In the genomic region with DNA sequence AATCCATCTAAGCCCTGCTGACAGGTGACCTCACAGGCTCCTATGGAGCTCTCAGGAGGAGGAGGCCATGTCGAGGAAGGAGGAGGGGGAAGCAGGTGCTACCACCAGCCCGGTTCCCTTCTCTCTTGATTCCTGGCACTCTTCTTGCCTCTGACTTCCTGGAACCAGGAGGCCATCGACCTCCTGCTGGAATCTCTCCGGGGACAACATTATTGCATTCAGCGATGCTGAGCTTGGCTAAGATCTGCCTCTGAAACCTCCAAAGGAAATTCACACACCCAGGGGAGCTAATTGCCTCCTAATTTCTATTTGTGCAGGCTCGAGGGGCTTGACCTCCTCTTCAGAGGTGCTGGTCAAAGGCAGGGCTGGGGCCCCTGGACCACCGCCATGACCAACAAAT, we compare ENCODE assay signal across 20 mouse cellular contexts. TPM values are rescaled to one million over a fixed set of nuclear protein-coding genes. Genes with fewer than 3 reads are reported as not detected.
A peak's percentile ranks its signal among the peaks of the same experiment; 100 is the strongest.
DNase-seq lines count a peak whose midpoint lies in the region; ATAC-seq and TF ChIP-seq lines count a peak whose summit lies in the region.
"Had no signal": no experiment of that assay in that cellular context is flagged by ENCODE, and none has a peak within 500 bp of the region (broad histone marks: within the 10 kb centered on the region; RNA-seq: fewer than 3 reads in every experiment).

No protein-coding gene starts in this region.

- H3K27ac ChIP-seq in gastrocnemius, adult 2 months = peak overlapping the region; percentile 63
- H3K27ac ChIP-seq in heart, embryonic 14.5 days (replicated peaks in 1 of 2; ENCODE audit: control insufficient read depth in 1 of 2, insufficient read depth in 1 of 2, low read depth in 2 of 2, low read length in 2 of 2) = 0 out of 4 replicates have a peak overlapping the region, but pooled peaks of 1 of the 2 experiments have one; percentile 14
- H3K27ac ChIP-seq in liver, postnatal 0 days (ENCODE audit: low read depth) = peak overlapping the region; percentile 76
- no peak overlapping the region for H3K27ac ChIP-seq in liver, embryonic 12.5 days
- H3K27ac ChIP-seq: embryonic facial prominence, embryonic 15.5 days had no signal

- TF ChIP-seq EP300 in liver, postnatal 0 days (IDR thresholded peaks at IDR 0.05; ENCODE audit: low read depth) = no peak

- DNase-seq in gastrocnemius, adult 2 months = no peak
- DNase-seq in gastrocnemius, postnatal 10 days = no peak
- DNase-seq in heart, postnatal 25 days (ENCODE audit: low spot score) = no peak
- DNase-seq in liver, postnatal 0 days = no peak
- no peak for DNase-seq in right cerebral cortex, adult 18-20 months
- DNase-seq: cerebellum, adult 9-11 months; kidney, adult 18-20 months; lung, postnatal 14 days; right cerebral cortex, postnatal 4 days; thymus, adult 2 months had no signal

- no peak overlapping the region for H3K4me2 ChIP-seq in heart, embryonic 14.5 days (ENCODE audit: low read length)
- H3K4me2 ChIP-seq in liver, postnatal 0 days (ENCODE audit: low read depth, low read length) = no peak overlapping the region
- no peak overlapping the region for H3K4me2 ChIP-seq in liver, embryonic 12.5 days
- H3K4me2 ChIP-seq: embryonic facial prominence, embryonic 15.5 days had no signal

- no peak for TF ChIP-seq CTCF in gastrocnemius, adult 2 months (IDR thresholded peaks at IDR 0.05)
- TF ChIP-seq CTCF in liver, postnatal 0 days (IDR thresholded peaks at IDR 0.05; ENCODE audit: low read depth) = no peak

- H3K4me1 ChIP-seq in heart, embryonic 14.5 days (ENCODE audit: control insufficient read depth in 2 of 2, insufficient read depth in 2 of 2, low read length in 2 of 2) = peaks cover 20 to 50% of the 10 kb centered on the region in 2 experiments; a peak in 3 of 4 replicates
- H3K4me1 ChIP-seq in liver, postnatal 0 days (ENCODE audit: insufficient read depth) = peaks cover 35% of the 10 kb centered on the region
- peaks cover 6% of the 10 kb centered on the region; the same call in 1 of the 2 replicates for H3K4me1 ChIP-seq in liver, embryonic 12.5 days

- intact Hi-C loops in gastrocnemius, adult 2 months (cut with DNase I) = no loop called here
- intact Hi-C loops in heart, postnatal 25 days (cut with DNase I) = loop anchor here (2.0 kb wide), 1 partner anchor 42 kb away; no protein-coding TSS in a partner anchor

- H3K9me3 ChIP-seq in heart, embryonic 14.5 days (ENCODE audit: control insufficient read depth, low read length) = no peaks in the 10 kb centered on the region
- no peaks in the 10 kb centered on the region for H3K9me3 ChIP-seq in liver, postnatal 0 days (ENCODE audit: low read length)
- no peaks in the 10 kb centered on the region for H3K9me3 ChIP-seq in liver, embryonic 12.5 days (replicated peaks)
- H3K9me3 ChIP-seq: embryonic facial prominence, embryonic 15.5 days had no signal

- peaks cover 97% of the 10 kb centered on the region for H3K36me3 ChIP-seq in heart, embryonic 14.5 days (ENCODE audit: control insufficient read depth, insufficient read depth, low read length)
- no peaks in the 10 kb centered on the region for H3K36me3 ChIP-seq in liver, postnatal 0 days (replicated peaks; ENCODE audit: insufficient read depth, low read length)
- H3K36me3 ChIP-seq in liver, embryonic 12.5 days = no peaks in the 10 kb centered on the region
- H3K36me3 ChIP-seq: embryonic facial prominence, embryonic 15.5 days had no signal

- WGBS in heart, embryonic 14.5 days = 19% methylated on average over 7 of the region's 7 CpGs
- 39% methylated on average over 7 of the region's 7 CpGs for WGBS in liver, postnatal 0 days (ENCODE audit: insufficient replicate concordance)
- 41% methylated on average over 7 of the region's 7 CpGs for WGBS in liver, embryonic 12.5 days (ENCODE audit: insufficient replicate concordance)

- no peak for ATAC-seq in heart, embryonic 14.5 days (ENCODE audit: insufficient number of reproducible peaks, insufficient read depth, low FRiP score, low read depth)
- no peak for ATAC-seq in liver, postnatal 0 days
- no peak for ATAC-seq in liver, embryonic 12.5 days
- ATAC-seq: midbrain, embryonic 16.5 days had no signal

- H3K27me3 ChIP-seq in heart, embryonic 14.5 days (ENCODE audit: control insufficient read depth, insufficient read depth, low read length) = 0 out of 2 replicates have a peak, but pooled peaks cover 9% of the 10 kb centered on the region
- peaks cover 11% of the 10 kb centered on the region for H3K27me3 ChIP-seq in liver, postnatal 0 days (ENCODE audit: insufficient read depth, low read length)
- H3K27me3 ChIP-seq in liver, embryonic 12.5 days (replicated peaks) = peaks cover 30% of the 10 kb centered on the region

- peak overlapping the region; percentile 41; the same call in 1 of the 2 replicates for H3K9ac ChIP-seq in heart, embryonic 14.5 days (ENCODE audit: low read length)
- H3K9ac ChIP-seq in liver, postnatal 0 days (replicated peaks) = no peak overlapping the region
- H3K9ac ChIP-seq in liver, embryonic 12.5 days = no peak overlapping the region
- H3K9ac ChIP-seq: embryonic facial prominence, embryonic 15.5 days had no signal

- no peak overlapping the region for H3K4me3 ChIP-seq in gastrocnemius, adult 2 months
- no peak overlapping the region for H3K4me3 ChIP-seq in heart, embryonic 14.5 days (ENCODE audit: control insufficient read depth in 1 of 2, insufficient read depth in 1 of 2, low read depth in 1 of 2, low read length in 2 of 2)
- no peak overlapping the region for H3K4me3 ChIP-seq in liver, postnatal 0 days (ENCODE audit: low read depth, low read length)
- H3K4me3 ChIP-seq in liver, embryonic 12.5 days = no peak overlapping the region
- H3K4me3 ChIP-seq: embryonic facial prominence, embryonic 15.5 days had no signal

RNA-seq across cellular contexts. Expression of a gene that starts 16.3 kb away (rescaled TPM):
- not detected for total RNA-seq in gastrocnemius, adult 2 months (2021)
- not detected for total RNA-seq in gastrocnemius, postnatal 10 days (2021)
- 0.19 TPM in 1 of 2 replicates, not detected in the other for polyA plus RNA-seq in heart, embryonic 14.5 days (2014; fragmentation: Nextera tagmentation; extraction: Ambion mirVana)
- not detected for total RNA-seq in heart, postnatal 25 days (2021)
- polyA plus RNA-seq in liver, postnatal 0 days (2015; fragmentation: Nextera tagmentation; extraction: Ambion mirVana) = not detected in 2 replicates
- polyA plus RNA-seq in liver, embryonic 12.5 days (2016; fragmentation: Nextera tagmentation; extraction: Ambion mirVana) = not detected in 2 replicates
- total RNA-seq: gastrocnemius, adult 18-20 months; granulocyte monocyte progenitor cell, adult 5-6 weeks; megakaryocyte, adult 5-6 weeks; neutrophil, adult 5-6 weeks had no signal
- polyA plus RNA-seq: C2C12; embryonic facial prominence, embryonic 15.5 days; stomach, embryonic 16.5 days; thymus, adult 2 months had no signal

RNA-seq across cellular contexts. Expression of a gene that starts 28.7 kb away (rescaled TPM):
- total RNA-seq in gastrocnemius, adult 2 months (2021) = 100 to 1,000 TPM; 548 to 725 TPM
- total RNA-seq in gastrocnemius, postnatal 10 days (2021) = 100 to 1,000 TPM; 104 to 141 TPM
- polyA plus RNA-seq in heart, embryonic 14.5 days (2014; fragmentation: Nextera tagmentation; extraction: Ambion mirVana) = 235 and 254 TPM in 2 replicates
- 100 to 1,000 TPM; 497 to 569 TPM for total RNA-seq in heart, postnatal 25 days (2021)
- 5.7 and 5.9 TPM in 2 replicates for polyA plus RNA-seq in liver, postnatal 0 days (2015; fragmentation: Nextera tagmentation; extraction: Ambion mirVana)
- polyA plus RNA-seq in liver, embryonic 12.5 days (2016; fragmentation: Nextera tagmentation; extraction: Ambion mirVana) = 1.1 and 1.2 TPM in 2 replicates
- total RNA-seq: neutrophil, adult 5-6 weeks had no signal
